Mouse (Mus musculus) urinary bladder, postnatal 10 days (tissue): ENCODE measurements around the gene Hist1h2bk.

Source experiments
- DNase-seq: peaks from one replicate; pipeline ENCODE4 v3.0.0; 2022; ENCODE audit warnings: low spot score

Gene Hist1h2bk

DNA sequence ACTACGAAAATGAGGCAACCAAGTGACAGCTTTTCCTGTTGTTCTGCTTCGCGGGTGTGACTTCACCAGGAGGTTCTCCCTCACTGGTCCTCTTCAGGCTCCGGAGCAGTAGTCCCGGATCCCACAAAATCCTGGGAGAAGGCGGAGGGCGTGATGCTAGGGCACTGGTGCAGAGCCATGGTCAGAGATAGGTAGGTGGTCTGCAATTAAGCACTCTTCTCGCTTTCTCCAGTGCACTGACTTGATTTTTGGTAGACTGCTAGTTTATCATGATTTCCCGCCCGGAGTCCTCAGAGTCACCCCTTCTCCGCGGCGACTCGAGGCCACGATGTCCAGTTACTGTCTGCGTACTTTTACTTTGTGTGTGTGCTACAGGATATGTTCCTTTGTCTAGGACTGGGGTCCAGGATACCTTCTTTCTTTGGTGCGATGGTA, 21.2 kb upstream of the Hist1h2bk start:
- no peak for DNase-seq

DNA sequence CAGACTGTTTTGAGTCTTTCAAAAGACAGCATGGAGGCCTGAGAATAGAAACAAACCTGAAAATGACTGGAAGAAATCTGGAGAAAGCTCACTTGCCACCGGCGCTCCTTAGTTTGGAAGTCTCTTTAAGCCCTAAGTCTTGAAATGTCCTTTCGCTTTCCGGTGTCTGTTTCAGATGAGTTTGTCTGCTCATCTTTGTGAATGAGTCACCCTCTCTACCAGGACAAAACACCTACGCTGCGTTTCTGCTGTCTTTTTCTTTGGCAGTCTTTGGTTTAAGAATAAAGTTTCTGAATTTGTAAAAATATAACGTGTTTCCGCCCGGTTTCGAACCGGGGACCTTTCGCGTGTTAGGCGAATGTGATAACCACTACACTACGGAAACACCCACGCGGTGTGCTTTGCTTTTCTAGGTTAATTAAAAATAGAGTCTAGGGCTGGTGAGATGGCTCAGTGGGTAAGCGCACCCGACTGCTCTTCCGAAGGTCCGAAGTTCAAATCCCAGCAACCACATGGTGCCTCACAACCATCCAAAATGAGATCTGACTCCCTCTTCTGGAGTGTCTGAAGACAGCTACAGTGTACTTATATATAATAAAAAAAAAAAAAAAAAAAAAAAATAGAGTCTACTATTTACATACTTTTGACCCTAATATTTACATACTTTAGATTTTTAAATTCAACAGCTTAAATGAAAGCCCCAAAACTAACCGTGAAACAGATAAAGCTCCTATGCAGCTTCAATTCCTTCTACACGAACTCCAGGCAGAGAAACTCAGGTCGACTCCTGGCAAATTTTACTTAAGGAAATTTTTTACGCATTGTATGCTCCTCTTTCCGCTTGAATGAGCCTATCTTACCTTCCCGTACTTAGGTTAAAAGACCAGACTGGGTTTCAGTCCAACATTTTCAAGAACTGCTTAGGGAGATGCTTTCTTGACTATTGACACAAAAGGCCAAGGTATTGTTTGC, 19.9 kb upstream of the Hist1h2bk start:
- DNase-seq = no peak

DNA sequence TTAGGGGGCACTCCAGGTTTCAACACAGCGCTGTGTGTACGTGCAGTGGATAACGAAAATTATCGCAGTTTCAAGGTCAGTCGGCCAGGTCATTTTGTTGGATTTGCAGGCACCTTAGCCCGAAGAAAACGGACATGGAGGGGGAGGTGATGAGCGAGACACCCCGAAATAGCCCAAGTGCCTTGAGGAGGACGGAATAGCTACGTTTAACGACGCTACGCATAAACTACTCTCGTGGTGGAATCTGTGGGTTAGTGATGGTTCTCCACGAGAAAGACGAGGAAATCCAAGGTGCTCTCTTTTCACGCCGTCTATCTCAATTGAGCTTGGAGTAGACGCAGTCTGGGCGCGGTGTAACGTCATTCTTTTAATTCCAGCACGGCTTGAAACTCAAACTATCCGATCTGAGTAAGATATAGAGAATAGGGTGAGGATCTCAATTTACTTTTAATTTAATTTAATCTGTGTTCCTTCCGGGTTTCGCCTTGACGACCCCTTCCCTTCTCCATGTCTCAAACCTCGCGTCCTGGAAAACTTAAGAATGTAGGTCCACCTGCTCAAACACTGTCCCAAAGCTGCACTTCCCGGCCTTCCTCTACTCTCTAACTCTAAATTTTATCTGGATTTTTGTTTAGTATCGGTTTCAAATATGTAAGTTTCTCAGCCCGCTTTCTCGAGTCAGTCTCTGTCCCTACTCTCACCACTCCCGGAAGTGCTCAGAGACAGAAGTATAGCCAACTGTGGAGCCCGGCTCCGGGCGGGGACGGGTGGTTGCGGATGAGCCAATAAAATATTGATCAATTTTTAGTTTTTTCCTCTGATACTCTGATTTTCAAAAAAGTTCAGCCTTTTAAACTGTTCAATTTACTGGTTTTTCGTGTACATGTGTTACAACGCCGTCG, 15.5 kb upstream of the Hist1h2bk start:
- no peak for DNase-seq

DNA sequence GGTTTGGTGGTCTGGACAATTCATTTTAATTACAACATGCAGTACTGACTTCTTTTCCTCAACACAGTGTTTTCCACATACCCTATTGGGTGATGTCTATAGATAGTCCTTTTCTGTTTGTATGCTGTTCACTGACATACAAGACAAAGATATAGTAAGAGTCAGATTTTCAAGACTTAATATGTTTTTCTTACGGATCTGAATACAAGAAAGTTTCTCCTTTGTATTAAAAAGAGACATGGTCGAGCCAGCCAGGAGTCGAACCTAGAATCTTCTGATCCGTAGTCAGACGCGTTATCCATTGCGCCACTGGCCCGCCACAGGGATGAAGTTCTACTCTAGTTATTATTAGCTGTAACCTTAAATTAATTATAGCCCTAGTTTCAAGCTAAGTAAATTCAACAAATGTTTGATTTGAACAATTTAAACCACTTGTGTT, 14.8 kb upstream of the Hist1h2bk start:
- DNase-seq = no peak

- DNase-seq = no peak
These were observed 14.1 kb upstream of the Hist1h2bk start for GRCm38 (mm10) chr13:22021581-22021980.

GRCm38 (mm10) chr13:22022241-22022640, 13.4 kb upstream of the Hist1h2bk start:
- DNase-seq = no peak

GRCm38 (mm10) chr13:22026058-22027031, 9.3 kb upstream of the Hist1h2bk start:
- DNase-seq = peak; percentile 45

- DNase-seq = peak; percentile 85
These were observed 6.8 kb upstream of the Hist1h2bk start for GRCm38 (mm10) chr13:22028673-22029460.

GRCm38 (mm10) chr13:22029928-22030327, 5.7 kb upstream of the Hist1h2bk start:
- DNase-seq = no peak

- DNase-seq = no peak
These were observed 5.2 kb upstream of the Hist1h2bk start for GRCm38 (mm10) chr13:22030493-22030892.

DNA sequence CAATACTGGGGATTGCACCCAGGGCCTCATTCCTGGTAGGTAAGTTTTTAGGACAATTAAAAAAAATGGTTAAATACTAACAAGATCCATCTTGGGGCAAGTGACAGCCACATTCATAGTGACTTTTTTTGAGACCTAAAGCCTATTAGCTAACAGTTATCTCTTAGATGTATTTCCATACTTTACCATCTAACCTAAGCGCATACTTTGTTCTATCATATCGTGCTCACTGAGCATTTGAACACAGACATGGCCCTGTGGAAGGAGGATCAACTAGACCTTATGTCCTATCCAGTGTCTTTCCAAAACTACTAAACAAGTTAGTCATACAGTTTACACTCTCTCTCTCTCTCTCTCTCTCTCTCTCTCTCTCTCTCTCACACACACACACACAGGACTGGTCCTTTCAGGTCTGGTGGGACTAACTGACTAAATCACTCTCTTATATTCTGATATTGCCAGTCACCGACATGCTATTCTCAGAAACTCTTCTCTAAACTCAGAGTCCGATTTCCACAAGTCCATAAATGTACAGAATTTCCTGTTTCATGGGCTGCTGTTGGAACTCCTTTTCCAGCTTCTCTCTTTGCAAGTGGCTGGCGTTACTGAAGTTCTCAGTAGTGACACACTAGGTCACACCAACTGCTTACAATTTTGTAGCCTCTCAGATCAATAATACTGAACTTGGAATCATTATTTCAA, 1.8 kb upstream of the Hist1h2bk start:
- DNase-seq = no peak

DNA sequence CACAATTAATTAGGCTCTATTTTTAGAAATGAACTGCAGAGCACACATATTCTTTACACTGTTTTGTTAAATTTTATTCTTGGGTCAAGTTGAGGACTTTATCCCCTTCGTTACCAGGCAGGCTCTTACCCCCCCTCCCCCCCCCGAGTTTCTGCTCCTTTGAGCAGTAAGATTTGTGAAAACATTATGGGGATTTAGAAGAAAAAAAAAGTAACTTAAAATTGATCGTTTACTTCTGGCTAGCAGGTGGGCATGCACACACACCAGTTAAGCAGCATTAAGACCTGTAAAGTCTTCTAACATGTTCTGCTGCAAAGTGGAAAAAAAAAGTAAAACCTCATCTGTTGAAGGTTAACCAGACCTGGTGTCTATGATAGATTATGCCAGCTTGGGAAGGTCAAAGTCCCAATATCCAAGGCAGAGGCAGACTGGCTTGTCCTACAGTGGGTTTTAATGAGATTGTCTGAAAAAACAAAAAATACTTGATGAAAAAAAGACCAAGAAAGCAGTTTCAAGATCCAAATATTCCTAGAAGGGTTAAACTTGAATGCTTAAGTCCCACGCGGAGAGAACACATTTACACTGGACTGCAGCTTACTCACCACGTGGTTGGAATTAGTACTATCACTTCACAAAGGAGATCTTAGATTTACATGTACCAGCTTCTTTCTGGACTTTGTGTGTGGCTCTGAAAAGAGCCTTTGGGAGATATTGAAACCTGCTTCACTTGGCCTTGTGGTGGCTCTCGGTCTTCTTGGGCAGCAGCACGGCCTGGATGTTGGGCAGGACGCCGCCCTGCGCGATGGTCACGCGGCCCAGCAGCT, 1.0 kb upstream of the Hist1h2bk start:
- no peak for DNase-seq

DNA sequence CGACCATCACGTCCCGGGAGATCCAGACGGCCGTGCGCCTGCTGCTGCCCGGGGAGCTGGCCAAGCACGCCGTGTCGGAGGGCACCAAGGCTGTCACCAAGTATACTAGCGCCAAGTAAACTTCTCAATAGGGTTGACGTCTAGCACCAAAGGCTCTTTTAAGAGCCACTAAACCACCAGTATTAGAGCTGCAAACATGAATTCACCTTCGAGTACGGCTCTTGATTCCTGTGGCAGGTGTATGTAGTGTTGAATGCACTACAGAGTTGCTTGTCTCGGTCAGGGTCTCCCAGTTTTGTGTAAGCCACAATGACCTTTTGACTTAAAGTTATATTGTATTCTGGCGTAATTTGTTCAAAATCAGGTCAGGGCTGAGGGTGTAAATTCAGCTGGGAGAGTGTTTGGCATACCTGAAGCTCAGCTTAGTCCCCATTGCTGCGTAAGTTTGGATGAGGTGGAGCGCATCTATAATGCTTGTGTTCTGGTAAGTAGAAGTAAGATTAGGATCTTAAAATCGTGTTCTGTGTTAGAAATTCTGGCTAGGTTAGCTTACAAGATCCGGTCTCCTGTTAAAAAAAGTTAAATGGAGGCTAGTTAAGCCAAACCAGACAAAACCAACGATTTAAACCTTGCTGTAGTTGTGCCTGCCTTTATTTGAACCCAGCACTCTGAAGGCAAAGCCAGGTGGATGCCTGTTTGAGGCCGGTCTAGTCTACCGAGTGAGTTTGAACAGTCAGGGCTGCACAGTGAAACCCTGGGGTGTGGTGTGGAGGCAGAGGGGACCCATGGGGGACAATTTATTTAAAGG, 683 bp downstream of the Hist1h2bk start:
- DNase-seq = no peak

DNA sequence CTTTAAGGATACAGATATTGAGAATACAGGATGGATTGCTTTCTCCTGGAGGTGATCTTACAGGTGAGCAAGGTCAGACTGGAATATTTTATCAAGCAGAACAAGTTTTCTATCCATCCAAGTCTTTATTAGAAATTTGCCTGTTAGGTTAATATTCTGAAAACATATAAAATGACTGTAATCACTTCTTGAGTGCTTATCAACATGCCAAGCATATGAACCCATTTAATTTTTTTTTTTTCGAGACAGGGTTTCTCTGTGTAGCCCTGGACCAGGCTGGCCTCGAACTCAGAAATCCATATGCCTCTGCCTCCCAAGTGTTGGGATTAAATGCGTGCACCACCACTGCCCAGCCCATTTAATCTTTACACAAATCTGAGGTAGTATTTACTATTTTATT, 1.3 kb downstream of the Hist1h2bk start:
- no peak for DNase-seq

GRCm38 (mm10) chr13:22037415-22037814, 1.7 kb downstream of the Hist1h2bk start:
- DNase-seq = no peak

- DNase-seq = no peak
These were observed 3.7 kb downstream of the Hist1h2bk start for GRCm38 (mm10) chr13:22039364-22039763.

DNA sequence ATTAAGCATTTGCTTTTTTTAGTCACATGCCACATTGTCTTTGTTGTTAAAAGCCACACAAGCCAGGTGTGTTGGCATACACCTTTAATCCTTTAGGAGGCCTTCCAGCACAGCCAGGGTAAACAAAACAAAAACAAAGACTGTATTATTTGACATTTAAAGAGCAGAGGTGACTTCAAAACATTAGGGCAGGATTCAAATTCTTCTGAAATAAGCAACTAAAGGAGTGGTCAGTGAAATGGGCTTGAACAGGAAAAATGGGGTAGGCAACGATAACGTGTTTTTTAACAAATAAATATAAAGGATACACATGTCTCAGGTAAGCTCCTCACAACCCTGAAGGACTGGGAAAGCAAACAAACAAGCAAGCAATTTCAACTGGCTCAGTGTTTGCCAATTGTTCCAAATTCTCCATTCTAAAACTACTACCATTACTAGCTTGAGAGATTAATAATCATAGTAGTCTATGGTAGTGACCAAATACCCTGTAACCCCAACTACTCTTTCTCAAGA, 4.3 kb downstream of the Hist1h2bk start:
- DNase-seq = no peak
